Mouse (Mus musculus) heart, postnatal 0 days (tissue): ENCODE results near the gene Ifrd2. TPM values are rescaled to one million over a fixed set of nuclear protein-coding genes. Genes with fewer than 3 reads are reported as not detected.
A peak's percentile ranks its signal among the peaks of the same experiment; 100 is the strongest.

Source experiments
- ATAC-seq: fragments of 200-750 bp; cut with Nextera tagmentation; 2 replicates; pipeline ENCODE4 v1.8.0; 2017; ENCODE audit warnings: low read depth, moderate number of reproducible peaks, moderate library complexity; ENCODE audit not compliant: insufficient read depth
- DNase-seq: peaks from one replicate; pipeline ENCODE4 v3.0.0-alpha.2; 2016; ENCODE audit warnings: low spot score
- H3K27ac ChIP-seq: fragments of 300-500 bp; sonication (generic); 2 replicates; pipeline ENCODE4 v1.5.1; 2014; ENCODE audit warnings: low read depth, mild to moderate bottlenecking
- H3K27me3 ChIP-seq: fragments of 300-500 bp; sonication (generic); 2 replicates; pipeline ENCODE4 v1.6.1; 2014; ENCODE audit warnings: low read length, mixed read lengths; ENCODE audit not compliant: control insufficient read depth, insufficient read depth
- H3K36me3 ChIP-seq: fragments of 300-500 bp; sonication (generic); replicated peaks from 2 replicates; pipeline ENCODE4 v1.6.1; 2014; ENCODE audit warnings: low read length, mixed read lengths; ENCODE audit not compliant: control insufficient read depth, insufficient read depth
- H3K4me1 ChIP-seq: fragments of 300-500 bp; sonication (generic); 2 replicates; pipeline ENCODE4 v1.6.1; 2014; ENCODE audit warnings: antibody characterized with exemption; ENCODE audit not compliant: control insufficient read depth, insufficient read depth
- H3K4me2 ChIP-seq: fragments of 300-500 bp; sonication (generic); 2 replicates; pipeline ENCODE4 v1.6.1; 2014; ENCODE audit warnings: low read depth, mild to moderate bottlenecking, low read length, moderate library complexity
- H3K4me3 ChIP-seq: fragments of 300-500 bp; sonication (generic); 2 replicates; pipeline ENCODE4 v1.5.1; 2014; ENCODE audit warnings: low read depth, low read length
- H3K9ac ChIP-seq: fragments of 300-500 bp; sonication (generic); replicated peaks from 2 replicates; pipeline ENCODE4 v1.6.1; 2014; ENCODE audit warnings: low read depth, low read length, mixed read lengths
- H3K9me3 ChIP-seq: fragments of 300-500 bp; sonication (generic); replicated peaks from 2 replicates; pipeline ENCODE4 v1.6.1; 2016; ENCODE audit warnings: low read length; ENCODE audit not compliant: control insufficient read depth
- CTCF ChIP-seq: IDR thresholded peaks from 2 replicates; pipeline ENCODE4 v1.5.1; 2016; ENCODE audit warnings: antibody characterized with exemption, control low read depth, low read depth
- EP300 ChIP-seq: IDR thresholded peaks from 2 replicates; pipeline ENCODE4 v1.6.1; 2016; ENCODE audit warnings: antibody characterized with exemption, low read depth
- WGBS: fragments of 180-500 bp; shearing (Covaris S2); extraction: QIAGEN DNeasy Blood & Tissue Kit; methylation state at CpG from one replicate; pipeline ENCODE4 v1.1.7; 2014; 5-methylcytosine and 5-hydroxymethylcytosine counted together
- polyA plus RNA-seq: library from polyadenylated mRNA; unstranded; fragments of >200 nt; fragmentation: Nextera tagmentation; extraction: Ambion mirVana; gene quantifications from 2 replicates; pipeline ENCODE4 v1.2.1, GENCODE M21; 2015
- total RNA-seq: library from RNA; depleted of rRNA; stranded (reverse); fragments of >200 nt; gene quantifications from 2 replicates; pipeline ENCODE4 v1.2.3, GENCODE M21; 2014; ENCODE audit warnings: low replicate concordance

The Ifrd2 gene
- total and polyA plus RNA-seq, 2 experiments from 2014 or later = 28.6 to 31.2 TPM

- ATAC-seq (no peak), DNase-seq (no peak)
- H3K4me3 ChIP-seq = no peak overlapping the region
- no peaks in the 10 kb centered on the region for H3K9me3 ChIP-seq
- peak overlapping the region; percentile 93 for H3K27ac ChIP-seq
- TF ChIP-seq CTCF (0 out of 2 replicates have a peak, but pooled peaks have one; percentile 7), EP300 (no peak)
- H3K27me3 ChIP-seq = no peaks in the 10 kb centered on the region
- peaks cover 37% of the 10 kb centered on the region for H3K4me1 ChIP-seq
- 75% methylated on average over 2 of the region's 2 CpGs for WGBS
- no peak overlapping the region for H3K9ac ChIP-seq
- H3K36me3 ChIP-seq = peaks cover 61% of the 10 kb centered on the region
- no peak overlapping the region for H3K4me2 ChIP-seq
Measured at GRCm38 (mm10) chr9:107617461-107617860, 30.0 kb downstream of the Ifrd2 start.

GRCm38 (mm10) chr9:107618098-107618497 is 30.7 kb downstream of the Ifrd2 start:
- H3K9ac ChIP-seq = peak overlapping the region; percentile 36; the same call in 1 of the 2 replicates
- ATAC-seq = no peak
- WGBS = 50% methylated on average over 6 of the region's 6 CpGs
- H3K4me2 ChIP-seq = peak overlapping the region; percentile 4; the same call in 1 of the 2 replicates
- H3K27ac ChIP-seq = peak overlapping the region; percentile 93
- no peak overlapping the region for H3K4me3 ChIP-seq
- TF ChIP-seq CTCF (no peak), EP300 (no peak)
- no peaks in the 10 kb centered on the region for H3K27me3 ChIP-seq
- no peak for DNase-seq
- H3K4me1 ChIP-seq = peaks cover 37% of the 10 kb centered on the region
- no peaks in the 10 kb centered on the region for H3K9me3 ChIP-seq
- peaks cover 66% of the 10 kb centered on the region for H3K36me3 ChIP-seq

GRCm38 (mm10) chr9:107618778-107619545 is 31.5 kb downstream of the Ifrd2 start:
- peak; percentile 88 for ATAC-seq
- peaks cover 61% of the 10 kb centered on the region for H3K36me3 ChIP-seq
- DNase-seq = peak; percentile 91
- 9% methylated on average over 13 of the region's 13 CpGs for WGBS
- peak overlapping the region; percentile 36; the same call in 1 of the 2 replicates for H3K9ac ChIP-seq
- H3K4me1 ChIP-seq = peaks cover 43% of the 10 kb centered on the region
- H3K27ac ChIP-seq = peak overlapping the region; percentile 93
- peak overlapping the region; percentile 4; the same call in 1 of the 2 replicates for H3K4me2 ChIP-seq
- no peaks in the 10 kb centered on the region for H3K9me3 ChIP-seq
- no peaks in the 10 kb centered on the region for H3K27me3 ChIP-seq
- H3K4me3 ChIP-seq = no peak overlapping the region
- peak; percentile 100 for TF ChIP-seq EP300
- TF ChIP-seq CTCF = peak; percentile 9; the same call in 1 of the 2 replicates

GRCm38 (mm10) chr9:107619546-107619879 is 32.1 kb downstream of the Ifrd2 start:
- Histone ChIP-seq H3K27ac (peak overlapping the region; percentile 93), H3K4me3 (no peak overlapping the region), H3K4me1 (peaks cover 48% of the 10 kb centered on the region), H3K4me2 (peak overlapping the region; percentile 2; the same call in 1 of the 2 replicates), H3K9me3 (no peaks in the 10 kb centered on the region), H3K27me3 (no peaks in the 10 kb centered on the region), H3K9ac (no peak overlapping the region), H3K36me3 (peaks cover 56% of the 10 kb centered on the region)
- 10% methylated on average over 13 of the region's 13 CpGs for WGBS
- DNase-seq = no peak
- ATAC-seq = no peak
- TF ChIP-seq EP300 (no peak), CTCF (no peak)

GRCm38 (mm10) chr9:107620954-107621353 is 33.5 kb downstream of the Ifrd2 start:
- no peak for TF ChIP-seq EP300
- TF ChIP-seq CTCF = no peak
- H3K4me3 ChIP-seq = no peak overlapping the region
- DNase-seq (no peak), ATAC-seq (no peak)
- no peak overlapping the region for H3K9ac ChIP-seq
- H3K36me3 ChIP-seq = peaks cover 49% of the 10 kb centered on the region
- H3K4me1 ChIP-seq = peaks cover 56% of the 10 kb centered on the region
- H3K4me2 ChIP-seq = no peak overlapping the region
- H3K27me3 ChIP-seq = no peaks in the 10 kb centered on the region
- H3K27ac ChIP-seq = peak overlapping the region; percentile 93
- H3K9me3 ChIP-seq = no peaks in the 10 kb centered on the region
